ENCODE assay signal across 13 mouse cellular contexts in the genomic region with DNA sequence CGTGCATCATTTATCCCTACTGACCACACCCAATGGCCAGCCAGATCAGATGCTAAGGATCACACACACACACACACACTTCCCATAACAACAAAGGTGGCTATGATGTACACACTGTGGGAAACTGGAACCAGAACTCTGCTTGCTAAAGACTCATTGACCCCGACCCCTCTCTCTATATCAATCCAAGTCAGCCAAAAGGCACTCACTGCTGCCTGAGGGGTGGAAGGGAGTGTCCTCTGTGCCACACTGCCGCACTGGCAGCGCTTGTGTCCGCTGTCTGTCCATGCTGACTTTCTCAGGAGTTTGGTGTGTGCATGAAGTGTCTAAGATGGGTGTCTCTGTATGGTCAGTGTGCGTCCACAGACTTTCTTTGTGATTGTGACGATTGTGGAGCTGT. TPM values are rescaled to one million over a fixed set of nuclear protein-coding genes. Genes with fewer than 3 reads are reported as not detected.
DNase-seq lines count a peak whose midpoint lies in the region; ATAC-seq lines count a peak whose summit lies in the region.
"Had no signal": no experiment of that assay in that cellular context is flagged by ENCODE, and none has a peak within 500 bp of the region (broad histone marks: within the 10 kb centered on the region; RNA-seq: fewer than 3 reads in every experiment).

No protein-coding gene starts in this region.

- peaks cover 23% of the 10 kb centered on the region; the same call in 1 of the 2 replicates for H3K4me1 ChIP-seq in hindbrain, embryonic 14.5 days (replicated peaks; ENCODE audit: control insufficient read depth, insufficient read depth, low read length)
- peaks cover 9% of the 10 kb centered on the region for H3K4me1 ChIP-seq in hindbrain, embryonic 16.5 days (ENCODE audit: control insufficient read depth, insufficient read depth, low read depth, low read length)
- peaks cover 41% of the 10 kb centered on the region for H3K4me1 ChIP-seq in embryonic facial prominence, embryonic 10.5 days
- H3K4me1 ChIP-seq in embryonic facial prominence, embryonic 15.5 days: peaks cover 12% of the 10 kb centered on the region
- peaks cover 27% of the 10 kb centered on the region for H3K4me1 ChIP-seq in midbrain, embryonic 14.5 days (ENCODE audit: control insufficient read depth, insufficient read depth, low read length)

- no peak overlapping the region for H3K4me3 ChIP-seq in hindbrain, embryonic 14.5 days (replicated peaks; ENCODE audit: low read length)
- H3K4me3 ChIP-seq in hindbrain, embryonic 16.5 days (ENCODE audit: low read length): no peak overlapping the region
- peak overlapping the region; percentile 63; the same call in 1 of the 2 replicates for H3K4me3 ChIP-seq in embryonic facial prominence, embryonic 10.5 days
- peak overlapping the region; percentile 56; the same call in 1 of the 2 replicates for H3K4me3 ChIP-seq in embryonic facial prominence, embryonic 15.5 days (replicated peaks)
- 0 out of 2 replicates have a peak overlapping the region, but pooled peaks have one; percentile 47 for H3K4me3 ChIP-seq in midbrain, embryonic 14.5 days (replicated peaks; ENCODE audit: low read depth, low read length)

- no peaks in the 10 kb centered on the region for H3K36me3 ChIP-seq in hindbrain, embryonic 14.5 days (replicated peaks; ENCODE audit: control insufficient read depth, insufficient read depth)
- no peaks in the 10 kb centered on the region for H3K36me3 ChIP-seq in hindbrain, embryonic 16.5 days (ENCODE audit: control insufficient read depth, insufficient read depth, low read length)
- no peaks in the 10 kb centered on the region for H3K36me3 ChIP-seq in embryonic facial prominence, embryonic 10.5 days (replicated peaks)
- no peaks in the 10 kb centered on the region for H3K36me3 ChIP-seq in embryonic facial prominence, embryonic 15.5 days
- H3K36me3 ChIP-seq in midbrain, embryonic 14.5 days (ENCODE audit: control insufficient read depth, insufficient read depth, low read length): no peaks in the 10 kb centered on the region
- H3K36me3 ChIP-seq: limb, embryonic 12.5 days had no signal

- H3K4me2 ChIP-seq in hindbrain, embryonic 14.5 days (replicated peaks): peak overlapping the region; percentile 77
- H3K4me2 ChIP-seq in hindbrain, embryonic 16.5 days (ENCODE audit: low read length): no peak overlapping the region; the same call in 1 of the 2 replicates
- H3K4me2 ChIP-seq in embryonic facial prominence, embryonic 15.5 days (replicated peaks): peak overlapping the region; percentile 93; the same call in 1 of the 2 replicates
- H3K4me2 ChIP-seq in midbrain, embryonic 14.5 days (ENCODE audit: low read length): peak overlapping the region; percentile 81; the same call in 1 of the 2 replicates

- no peak for DNase-seq in hindbrain, embryonic 14.5 days (ENCODE audit: low spot score)
- no peak for DNase-seq in embryonic facial prominence, embryonic 10.5 days (ENCODE audit: low spot score)
- no peak for DNase-seq in midbrain, embryonic 14.5 days
- DNase-seq in cerebellum, adult 9-11 months: no peak
- no peak for DNase-seq in right cerebral cortex, postnatal 14 days
- DNase-seq: cerebellum, adult 9-10 months; kidney, postnatal 14 days; liver, postnatal 0 days; thymus, postnatal 36 days had no signal

- 0 out of 2 replicates have a peak, but pooled peaks have one; percentile 12 for ATAC-seq in hindbrain, embryonic 14.5 days (ENCODE audit: low FRiP score)
- no peak for ATAC-seq in hindbrain, embryonic 16.5 days
- ATAC-seq in embryonic facial prominence, embryonic 15.5 days (ENCODE audit: insufficient number of reproducible peaks, low FRiP score, low TSS enrichment, low read depth): no peak
- ATAC-seq in midbrain, embryonic 14.5 days (ENCODE audit: low FRiP score, low TSS enrichment): peak; percentile 1; the same call in 1 of the 2 replicates

- WGBS in hindbrain, embryonic 14.5 days: 5% methylated on average over 7 of the region's 7 CpGs
- WGBS in hindbrain, embryonic 16.5 days: 12% methylated on average over 7 of the region's 7 CpGs
- WGBS in embryonic facial prominence, embryonic 10.5 days: 10% methylated on average over 7 of the region's 7 CpGs
- WGBS in embryonic facial prominence, embryonic 15.5 days: 14% methylated on average over 7 of the region's 7 CpGs
- WGBS in midbrain, embryonic 14.5 days: 7% methylated on average over 7 of the region's 7 CpGs

- H3K9ac ChIP-seq in hindbrain, embryonic 14.5 days: no peak overlapping the region
- no peak overlapping the region for H3K9ac ChIP-seq in hindbrain, embryonic 16.5 days (ENCODE audit: low read depth, low read length)
- no peak overlapping the region for H3K9ac ChIP-seq in embryonic facial prominence, embryonic 15.5 days
- no peak overlapping the region for H3K9ac ChIP-seq in midbrain, embryonic 14.5 days (replicated peaks; ENCODE audit: low read length)
- H3K9ac ChIP-seq: liver, postnatal 0 days had no signal

- no peaks in the 10 kb centered on the region for H3K9me3 ChIP-seq in hindbrain, embryonic 14.5 days (ENCODE audit: control insufficient read depth, low read length)
- H3K9me3 ChIP-seq in hindbrain, embryonic 16.5 days (ENCODE audit: control insufficient read depth, low read length): no peaks in the 10 kb centered on the region
- H3K9me3 ChIP-seq in embryonic facial prominence, embryonic 10.5 days: no peaks in the 10 kb centered on the region
- no peaks in the 10 kb centered on the region for H3K9me3 ChIP-seq in embryonic facial prominence, embryonic 15.5 days (replicated peaks)
- no peaks in the 10 kb centered on the region for H3K9me3 ChIP-seq in midbrain, embryonic 14.5 days (ENCODE audit: control insufficient read depth, low read length)
- H3K9me3 ChIP-seq: limb, embryonic 12.5 days had no signal

- peaks cover 87% of the 10 kb centered on the region for H3K27me3 ChIP-seq in hindbrain, embryonic 14.5 days (ENCODE audit: control insufficient read depth, insufficient read depth, low read length)
- peaks cover 55% of the 10 kb centered on the region for H3K27me3 ChIP-seq in hindbrain, embryonic 16.5 days (replicated peaks; ENCODE audit: control insufficient read depth, insufficient read depth, low read length)
- peaks cover 100% of the 10 kb centered on the region for H3K27me3 ChIP-seq in embryonic facial prominence, embryonic 10.5 days (replicated peaks; ENCODE audit: low read depth, poor library complexity, severe bottlenecking)
- H3K27me3 ChIP-seq in embryonic facial prominence, embryonic 15.5 days: peaks cover 85% of the 10 kb centered on the region
- H3K27me3 ChIP-seq in midbrain, embryonic 14.5 days (ENCODE audit: control insufficient read depth, insufficient read depth, low read length): peaks cover 43% of the 10 kb centered on the region

- no peak overlapping the region for H3K27ac ChIP-seq in hindbrain, embryonic 14.5 days
- H3K27ac ChIP-seq in hindbrain, embryonic 16.5 days (ENCODE audit: low read depth, low read length): no peak overlapping the region
- H3K27ac ChIP-seq in embryonic facial prominence, embryonic 10.5 days (replicated peaks): no peak overlapping the region
- H3K27ac ChIP-seq in embryonic facial prominence, embryonic 15.5 days (replicated peaks): no peak overlapping the region
- no peak overlapping the region for H3K27ac ChIP-seq in midbrain, embryonic 14.5 days (replicated peaks; ENCODE audit: low read depth, low read length)
- H3K27ac ChIP-seq: limb, embryonic 12.5 days had no signal

RNA-seq across cellular contexts. Expression of gene Dmbx1, which starts 22.3 kb away (rescaled TPM):
- polyA plus RNA-seq in hindbrain, embryonic 14.5 days (2014; fragmentation: Nextera tagmentation; extraction: Ambion mirVana): 2.7 and 3.3 TPM in 2 replicates
- 5.8 and 6.8 TPM in 2 replicates for polyA plus RNA-seq in hindbrain, embryonic 16.5 days (2015; fragmentation: Nextera tagmentation; extraction: Ambion mirVana)
- polyA plus RNA-seq in embryonic facial prominence, embryonic 10.5 days (2016; fragmentation: Nextera tagmentation; extraction: Ambion mirVana): 1.7 and 2.5 TPM in 2 replicates
- polyA plus RNA-seq in embryonic facial prominence, embryonic 15.5 days (2015; fragmentation: Nextera tagmentation; extraction: Ambion mirVana): 3.3 TPM in 2 replicates
- polyA plus RNA-seq in midbrain, embryonic 14.5 days (2014; fragmentation: Nextera tagmentation; extraction: Ambion mirVana): 8.2 and 8.5 TPM in 2 replicates
- polyA plus RNA-seq: liver, postnatal 0 days; stomach, embryonic 14.5 days had no signal

RNA-seq across cellular contexts. Expression of gene Faah, which starts 55.7 kb away (rescaled TPM):
- 18.0 and 18.5 TPM in 2 replicates for polyA plus RNA-seq in hindbrain, embryonic 14.5 days (2014; fragmentation: Nextera tagmentation; extraction: Ambion mirVana)
- polyA plus RNA-seq in hindbrain, embryonic 16.5 days (2015; fragmentation: Nextera tagmentation; extraction: Ambion mirVana): 23.8 and 27.5 TPM in 2 replicates
- polyA plus RNA-seq in embryonic facial prominence, embryonic 10.5 days (2016; fragmentation: Nextera tagmentation; extraction: Ambion mirVana): 2.3 and 2.4 TPM in 2 replicates
- polyA plus RNA-seq in embryonic facial prominence, embryonic 15.5 days (2015; fragmentation: Nextera tagmentation; extraction: Ambion mirVana): 7.0 and 8.5 TPM in 2 replicates
- 15.5 and 17.5 TPM in 2 replicates for polyA plus RNA-seq in midbrain, embryonic 14.5 days (2014; fragmentation: Nextera tagmentation; extraction: Ambion mirVana)

Comparison
In these comparisons a context has a peak if more than half of its experiments do, and no peak if none do; other contexts are left out.
1. ATAC-seq: peak in hindbrain, embryonic 14.5 days (single experiment) and midbrain, embryonic 14.5 days (single experiment); none in hindbrain, embryonic 16.5 days (single experiment) and embryonic facial prominence, embryonic 15.5 days (single experiment).
2. H3K4me3 ChIP-seq: peak in embryonic facial prominence, embryonic 10.5 days (single experiment), embryonic facial prominence, embryonic 15.5 days (single experiment) and midbrain, embryonic 14.5 days (single experiment); none in hindbrain, embryonic 14.5 days (single experiment) and hindbrain, embryonic 16.5 days (single experiment).